Mouse (Mus musculus): ENCODE measurements around the gene Hrh3. TPM values are rescaled to one million over a fixed set of nuclear protein-coding genes. Genes with fewer than 3 reads are reported as not detected.

The Hrh3 gene
- polyA plus RNA-seq, 1 experiment from 2014 or later, result 1.5 TPM

GRCm38 (mm10) chr2:180124192-180124591, 19.9 kb upstream of the Hrh3 start:
- Histone ChIP-seq H3K27ac (ENCODE audit: low read depth, low read length) (no peak overlapping the region), H3K4me1 (ENCODE audit: control insufficient read depth, insufficient read depth, low read length) (peaks cover 9% of the 10 kb centered on the region), H3K4me2 (ENCODE audit: low read depth, low read length) (no peak overlapping the region), H3K27me3 (ENCODE audit: control insufficient read depth, insufficient read depth, low read length) (no peaks in the 10 kb centered on the region), H3K9ac (replicated peaks; ENCODE audit: low read depth, low read length) (no peak overlapping the region), H3K9me3 (ENCODE audit: control insufficient read depth, low read length) (no peaks in the 10 kb centered on the region), H3K4me3 (ENCODE audit: low read depth, low read length) (no peak overlapping the region), H3K36me3 (ENCODE audit: control insufficient read depth, insufficient read depth, low read length) (no peaks in the 10 kb centered on the region)
- WGBS, result 92% methylated on average over 2 of the region's 2 CpGs
- no peak for ATAC-seq (ENCODE audit: low read depth)

- Histone ChIP-seq H3K4me2 (ENCODE audit: low read depth, low read length) (peak overlapping the region; percentile 97), H3K27me3 (ENCODE audit: control insufficient read depth, insufficient read depth, low read length) (no peaks in the 10 kb centered on the region), H3K36me3 (ENCODE audit: control insufficient read depth, insufficient read depth, low read length) (no peaks in the 10 kb centered on the region), H3K4me1 (ENCODE audit: control insufficient read depth, insufficient read depth, low read length) (peaks cover 25% of the 10 kb centered on the region), H3K9ac (replicated peaks; ENCODE audit: low read depth, low read length) (peak overlapping the region; percentile 78; the same call in 1 of the 2 replicates), H3K9me3 (ENCODE audit: control insufficient read depth, low read length) (no peaks in the 10 kb centered on the region), H3K4me3 (ENCODE audit: low read depth, low read length) (peak overlapping the region; percentile 85), H3K27ac (ENCODE audit: low read depth, low read length) (no peak overlapping the region)
- 71% methylated on average over 5 of the region's 5 CpGs for WGBS
- ATAC-seq (ENCODE audit: low read depth), result no peak
Measured at GRCm38 (mm10) chr2:180120292-180120761, 16.0 kb upstream of the Hrh3 start.

GRCm38 (mm10) chr2:180119439-180120291, 15.4 kb upstream of the Hrh3 start:
- H3K9me3 ChIP-seq (ENCODE audit: control insufficient read depth, low read length), result no peaks in the 10 kb centered on the region
- peak; percentile 42 for ATAC-seq (ENCODE audit: low read depth)
- no peaks in the 10 kb centered on the region for H3K36me3 ChIP-seq (ENCODE audit: control insufficient read depth, insufficient read depth, low read length)
- no peaks in the 10 kb centered on the region for H3K27me3 ChIP-seq (ENCODE audit: control insufficient read depth, insufficient read depth, low read length)
- H3K4me3 ChIP-seq (ENCODE audit: low read depth, low read length), result peak overlapping the region; percentile 85
- H3K4me1 ChIP-seq (ENCODE audit: control insufficient read depth, insufficient read depth, low read length), result peaks cover 26% of the 10 kb centered on the region
- WGBS, result 2% methylated on average over 59 of the region's 68 CpGs
- peak overlapping the region; percentile 78 for H3K27ac ChIP-seq (ENCODE audit: low read depth, low read length)
- peak overlapping the region; percentile 78 for H3K9ac ChIP-seq (replicated peaks; ENCODE audit: low read depth, low read length)
- H3K4me2 ChIP-seq (ENCODE audit: low read depth, low read length), result peak overlapping the region; percentile 97

- peaks cover 26% of the 10 kb centered on the region for H3K4me1 ChIP-seq (ENCODE audit: control insufficient read depth, insufficient read depth, low read length)
- under 1% methylated on average over 44 of the region's 55 CpGs for WGBS
Measured at GRCm38 (mm10) chr2:180118661-180119438, 14.6 kb upstream of the Hrh3 start, which contains the start of gene Osbpl2. Osbpl2 (plus strand) TSS chr2:180119306.

GRCm38 (mm10) chr2:180117485-180118194, 13.4 kb upstream of the Hrh3 start:
- Histone ChIP-seq H3K4me3 (ENCODE audit: low read depth, low read length) (no peak overlapping the region), H3K4me2 (ENCODE audit: low read depth, low read length) (peak overlapping the region; percentile 3), H3K27me3 (ENCODE audit: control insufficient read depth, insufficient read depth, low read length) (no peaks in the 10 kb centered on the region), H3K9ac (replicated peaks; ENCODE audit: low read depth, low read length) (no peak overlapping the region), H3K36me3 (ENCODE audit: control insufficient read depth, insufficient read depth, low read length) (no peaks in the 10 kb centered on the region), H3K4me1 (ENCODE audit: control insufficient read depth, insufficient read depth, low read length) (peaks cover 26% of the 10 kb centered on the region), H3K9me3 (ENCODE audit: control insufficient read depth, low read length) (no peaks in the 10 kb centered on the region), H3K27ac (ENCODE audit: low read depth, low read length) (peak overlapping the region; percentile 87)
- ATAC-seq (ENCODE audit: low read depth), result peak; percentile 12; the same call in 1 of the 2 replicates
- 8% methylated on average over 13 of the region's 13 CpGs for WGBS

More at GRCm38 (mm10) chr2:180118661-180119438, 14.6 kb upstream of the Hrh3 start, which contains the start of gene Osbpl2:
- peak within 1 kb of the TSS; percentile 97 for H3K4me2 ChIP-seq (ENCODE audit: low read depth, low read length)
- no peaks in the 10 kb centered on the region for H3K9me3 ChIP-seq (ENCODE audit: control insufficient read depth, low read length)
- H3K36me3 ChIP-seq (ENCODE audit: control insufficient read depth, insufficient read depth, low read length), result no peaks in the 10 kb centered on the region
- peak within 1 kb of the TSS; percentile 78 for H3K9ac ChIP-seq (replicated peaks; ENCODE audit: low read depth, low read length)
- H3K4me3 ChIP-seq (ENCODE audit: low read depth, low read length), result peak within 1 kb of the TSS; percentile 85
- H3K27ac ChIP-seq (ENCODE audit: low read depth, low read length), result peak within 1 kb of the TSS; percentile 87
- peak; percentile 97 for ATAC-seq (ENCODE audit: low read depth)
- no peaks in the 10 kb centered on the region for H3K27me3 ChIP-seq (ENCODE audit: control insufficient read depth, insufficient read depth, low read length)

- Histone ChIP-seq H3K4me1 (ENCODE audit: control insufficient read depth, insufficient read depth, low read length) (peaks cover 26% of the 10 kb centered on the region), H3K9ac (replicated peaks; ENCODE audit: low read depth, low read length) (no peak overlapping the region), H3K27ac (ENCODE audit: low read depth, low read length) (0 out of 2 replicates have a peak overlapping the region, but pooled peaks have one; percentile 87), H3K36me3 (ENCODE audit: control insufficient read depth, insufficient read depth, low read length) (no peaks in the 10 kb centered on the region), H3K4me2 (ENCODE audit: low read depth, low read length) (no peak overlapping the region), H3K27me3 (ENCODE audit: control insufficient read depth, insufficient read depth, low read length) (no peaks in the 10 kb centered on the region), H3K9me3 (ENCODE audit: control insufficient read depth, low read length) (no peaks in the 10 kb centered on the region), H3K4me3 (ENCODE audit: low read depth, low read length) (no peak overlapping the region)
- 75% methylated on average over 8 of the region's 8 CpGs for WGBS
- no peak for ATAC-seq (ENCODE audit: low read depth)
Measured at GRCm38 (mm10) chr2:180116741-180117484, 12.6 kb upstream of the Hrh3 start.

GRCm38 (mm10) chr2:180116081-180116493, 11.8 kb upstream of the Hrh3 start:
- Histone ChIP-seq H3K36me3 (ENCODE audit: control insufficient read depth, insufficient read depth, low read length) (no peaks in the 10 kb centered on the region), H3K4me3 (ENCODE audit: low read depth, low read length) (no peak overlapping the region), H3K27me3 (ENCODE audit: control insufficient read depth, insufficient read depth, low read length) (no peaks in the 10 kb centered on the region), H3K9me3 (ENCODE audit: control insufficient read depth, low read length) (no peaks in the 10 kb centered on the region), H3K4me1 (ENCODE audit: control insufficient read depth, insufficient read depth, low read length) (peaks cover 26% of the 10 kb centered on the region), H3K4me2 (ENCODE audit: low read depth, low read length) (no peak overlapping the region), H3K27ac (ENCODE audit: low read depth, low read length) (no peak overlapping the region), H3K9ac (replicated peaks; ENCODE audit: low read depth, low read length) (no peak overlapping the region)
- no peak for ATAC-seq (ENCODE audit: low read depth)
- 78% methylated on average over 10 of the region's 10 CpGs for WGBS

GRCm38 (mm10) chr2:180115279-180115678, 11.0 kb upstream of the Hrh3 start:
- Histone ChIP-seq H3K4me1 (ENCODE audit: control insufficient read depth, insufficient read depth, low read length) (peaks cover 25% of the 10 kb centered on the region), H3K27ac (ENCODE audit: low read depth, low read length) (no peak overlapping the region), H3K4me2 (ENCODE audit: low read depth, low read length) (no peak overlapping the region), H3K9me3 (ENCODE audit: control insufficient read depth, low read length) (no peaks in the 10 kb centered on the region), H3K4me3 (ENCODE audit: low read depth, low read length) (no peak overlapping the region), H3K9ac (replicated peaks; ENCODE audit: low read depth, low read length) (no peak overlapping the region), H3K27me3 (ENCODE audit: control insufficient read depth, insufficient read depth, low read length) (no peaks in the 10 kb centered on the region), H3K36me3 (ENCODE audit: control insufficient read depth, insufficient read depth, low read length) (no peaks in the 10 kb centered on the region)
- 61% methylated on average over 6 of the region's 6 CpGs for WGBS
- ATAC-seq (ENCODE audit: low read depth), result no peak

All from neural tube, embryonic 14.5 days (tissue).